Mouse (Mus musculus) cerebellum, adult 2 months (tissue): Measurements from ENCODE around the gene Slitrk3.

ENCODE experiments used
- CTCF ChIP-seq: fragments of 200-500 bp; IDR thresholded peaks from 2 replicates; pipeline ENCODE4 v1.5.1; 2011; ENCODE audit warnings: low read depth, mild to moderate bottlenecking, control low read depth, low read length, moderate library complexity, borderline replicate concordance; ENCODE audit not compliant: insufficient read depth
- POLR2A ChIP-seq: fragments of 200-500 bp; IDR thresholded peaks from 2 replicates; pipeline ENCODE4 v1.6.1; 2011; ENCODE audit warnings: low read length, control low read depth, borderline replicate concordance; ENCODE audit not compliant: insufficient read depth

DNA sequence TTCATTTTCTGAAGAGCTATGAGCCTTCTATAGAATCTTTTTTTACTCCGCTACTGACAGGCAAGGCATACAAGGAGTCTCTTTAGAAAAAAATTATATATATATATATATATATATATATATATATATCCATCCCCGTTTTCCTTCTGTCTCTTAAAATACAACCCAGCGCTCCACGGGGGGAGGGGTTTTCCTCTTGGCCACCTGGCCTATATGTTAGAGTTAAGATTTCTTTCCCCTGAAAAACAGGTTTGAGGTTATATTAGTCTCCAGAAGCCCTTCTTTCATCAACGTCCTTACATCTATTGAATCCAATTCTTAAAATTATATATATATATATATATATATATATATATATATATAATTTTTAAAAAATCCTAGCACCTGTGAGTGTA lies 1.6 kb downstream of the Slitrk3 start:
- no peak for TF ChIP-seq POLR2A
- no peak for TF ChIP-seq CTCF
